Mouse (Mus musculus) embryo, embryonic 10.5 days (tissue): Measurements from ENCODE around the gene Usp15.
"Not testable (repeated sequence)": the region's sequence is repeated elsewhere in the genome, so short reads cannot be mapped to it uniquely, and the experiment has no call there.

Experiments
- DNase-seq: peaks from one replicate; pipeline ENCODE4 v3.0.0-alpha.2; 2015; ENCODE audit warnings: low spot score

The Usp15 gene

DNA sequence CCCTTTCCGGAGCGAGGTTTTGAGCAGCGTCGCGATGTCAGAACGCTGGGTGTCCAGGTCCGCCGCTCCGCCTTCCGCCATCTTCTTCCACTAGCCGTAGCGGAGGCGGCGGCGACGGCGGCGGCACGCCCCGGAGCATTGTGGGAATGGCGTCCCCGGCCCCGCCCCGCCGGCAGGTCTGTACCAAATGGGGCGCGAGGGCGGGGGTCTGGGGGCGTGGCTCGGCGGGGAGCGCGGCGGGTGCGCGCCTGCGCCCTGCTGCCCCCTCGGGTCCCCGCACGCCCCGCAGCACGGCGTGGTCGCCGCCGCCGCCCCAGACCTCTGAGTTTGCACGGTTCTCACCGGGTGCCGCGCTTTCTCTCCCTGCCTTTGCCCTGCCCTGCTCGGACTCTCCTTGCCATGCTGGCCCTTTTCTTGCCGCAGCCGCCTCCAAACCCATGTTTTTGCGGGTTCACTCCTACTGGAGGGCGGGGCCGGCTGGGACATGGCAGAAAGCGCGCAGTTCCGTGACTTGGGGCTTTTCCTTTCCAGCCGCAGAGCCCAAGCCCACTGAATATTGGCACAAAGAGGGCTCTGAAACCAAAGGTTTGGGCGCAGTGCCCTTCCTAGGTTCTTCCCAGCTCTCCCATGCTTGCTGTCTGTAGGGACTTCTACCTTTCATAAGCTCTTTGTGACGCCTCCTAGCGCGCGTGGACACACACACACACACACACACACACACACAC lies at the start of gene Usp15:
Usp15 (minus strand) TSS at position 161 of the 725 bp plus-strand sequence.
- peak; percentile 92 for DNase-seq

DNA sequence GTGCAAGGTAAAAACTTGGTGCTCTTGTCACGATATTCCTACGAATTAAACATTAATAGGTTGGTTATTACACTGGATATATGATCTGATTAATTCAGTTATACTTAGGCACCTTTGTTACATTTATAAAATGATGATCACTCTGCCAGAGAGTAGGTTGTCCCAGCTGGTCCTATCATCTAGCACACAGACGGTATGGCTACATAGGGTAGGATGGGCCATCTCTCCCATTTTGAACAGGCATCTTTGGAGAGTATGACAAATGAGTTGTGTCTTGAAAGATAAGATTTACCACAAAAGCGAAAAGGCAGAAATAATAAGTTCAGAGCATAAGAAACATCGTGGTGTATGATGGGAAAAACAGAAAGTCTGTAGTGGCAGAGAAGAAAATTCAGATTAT lies 32.6 kb upstream of the Usp15 start:
- DNase-seq, result no peak

DNA sequence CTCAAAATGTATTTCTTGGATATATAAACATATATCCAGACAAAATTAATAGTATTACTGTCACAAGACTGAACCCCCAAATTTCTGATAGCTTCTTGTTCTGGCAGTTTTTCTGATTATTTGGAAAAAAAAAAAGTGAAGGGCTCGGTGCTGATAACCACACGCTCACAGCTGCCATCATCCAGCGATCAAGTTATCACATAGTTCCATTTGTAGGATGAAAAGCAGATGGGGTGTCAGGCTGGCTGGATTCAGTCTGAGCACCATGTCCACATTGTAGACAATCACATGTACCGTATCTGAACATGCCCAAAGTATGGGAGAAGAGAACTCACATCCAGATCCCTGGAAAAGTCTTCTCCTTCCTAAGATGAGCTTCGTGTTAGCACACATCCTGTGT lies 26.0 kb upstream of the Usp15 start:
- DNase-seq, result no peak

DNA sequence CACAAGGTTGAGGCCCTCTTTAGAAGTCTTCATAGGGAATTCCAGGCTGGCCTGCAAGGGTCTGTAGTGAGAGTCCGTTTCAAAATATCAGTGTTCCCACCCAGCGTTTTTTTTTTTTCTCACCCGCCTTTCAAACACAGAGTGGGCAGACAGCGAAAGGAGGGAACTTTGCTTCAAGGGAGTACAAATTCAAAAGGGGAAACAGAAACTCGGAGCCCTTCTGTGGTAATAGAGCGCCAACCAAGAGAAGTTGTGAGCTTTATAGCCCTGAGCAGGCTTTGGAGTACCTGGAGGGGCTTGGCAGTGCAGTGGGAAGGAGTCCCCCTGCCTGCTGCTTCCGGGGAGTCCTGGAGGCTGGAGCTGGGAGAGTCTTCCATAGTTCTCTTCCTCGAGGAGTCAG lies 12.7 kb upstream of the Usp15 start:
- no peak for DNase-seq

DNA sequence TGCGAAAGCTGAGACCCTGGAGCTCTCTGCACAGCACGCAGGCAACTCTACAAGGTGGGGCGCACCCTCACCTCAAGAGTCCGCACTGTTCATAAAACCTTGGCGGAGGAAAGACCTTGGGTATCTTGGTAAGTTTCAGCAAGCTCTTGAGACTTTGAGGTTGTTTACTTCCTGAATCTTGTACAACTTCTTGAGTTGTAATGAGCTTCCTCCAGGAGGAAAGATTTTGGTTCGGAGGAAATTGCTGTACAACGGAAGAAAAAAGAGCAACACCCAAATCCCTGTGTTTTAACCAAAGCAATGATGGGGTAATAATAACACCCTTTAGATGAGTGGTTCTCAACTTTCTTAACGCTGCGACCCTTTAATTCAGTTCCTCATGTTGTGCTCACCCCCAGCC lies 11.5 kb upstream of the Usp15 start:
- no peak for DNase-seq

DNA sequence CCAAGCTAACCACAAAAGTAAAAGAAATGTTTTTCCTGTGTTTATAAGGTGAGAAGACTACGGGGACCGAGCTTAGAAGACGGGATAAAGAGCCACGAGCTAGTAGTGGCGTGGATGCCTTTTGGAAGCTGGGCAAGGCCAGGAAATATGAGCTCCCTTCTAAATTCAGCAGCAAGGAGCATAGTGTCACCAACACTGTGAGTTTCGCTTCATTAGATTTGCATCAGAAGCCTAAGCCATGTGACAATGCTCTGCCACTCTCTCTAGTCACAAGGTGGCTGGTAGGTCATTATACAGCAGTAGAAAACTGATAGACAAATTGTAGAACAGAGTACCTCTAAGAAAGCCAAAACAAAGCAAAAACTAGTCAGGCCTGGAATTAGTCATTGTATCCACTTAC lies 9.3 kb upstream of the Usp15 start:
- DNase-seq, result no peak

DNA sequence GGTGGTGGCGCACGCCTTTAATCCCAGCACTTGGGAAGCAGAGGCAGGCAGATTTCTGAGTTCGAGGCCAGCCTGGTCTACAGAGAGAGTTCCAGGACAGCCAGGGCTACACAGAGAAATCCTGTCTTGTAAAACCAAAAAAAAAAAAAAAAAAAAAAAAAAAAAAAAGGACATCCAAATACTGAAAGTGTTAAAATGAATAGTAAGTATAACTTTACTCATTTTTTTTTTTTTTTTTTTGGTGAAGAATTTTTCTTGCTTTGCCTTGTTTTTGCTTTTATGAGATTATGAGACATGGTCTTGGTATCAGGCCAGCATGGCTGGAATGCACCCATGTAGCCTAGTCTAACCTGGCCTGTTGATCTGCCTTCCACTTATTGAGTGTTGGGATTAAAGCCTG lies 8.6 kb upstream of the Usp15 start:
- DNase-seq, result not testable (repeated sequence)

DNA sequence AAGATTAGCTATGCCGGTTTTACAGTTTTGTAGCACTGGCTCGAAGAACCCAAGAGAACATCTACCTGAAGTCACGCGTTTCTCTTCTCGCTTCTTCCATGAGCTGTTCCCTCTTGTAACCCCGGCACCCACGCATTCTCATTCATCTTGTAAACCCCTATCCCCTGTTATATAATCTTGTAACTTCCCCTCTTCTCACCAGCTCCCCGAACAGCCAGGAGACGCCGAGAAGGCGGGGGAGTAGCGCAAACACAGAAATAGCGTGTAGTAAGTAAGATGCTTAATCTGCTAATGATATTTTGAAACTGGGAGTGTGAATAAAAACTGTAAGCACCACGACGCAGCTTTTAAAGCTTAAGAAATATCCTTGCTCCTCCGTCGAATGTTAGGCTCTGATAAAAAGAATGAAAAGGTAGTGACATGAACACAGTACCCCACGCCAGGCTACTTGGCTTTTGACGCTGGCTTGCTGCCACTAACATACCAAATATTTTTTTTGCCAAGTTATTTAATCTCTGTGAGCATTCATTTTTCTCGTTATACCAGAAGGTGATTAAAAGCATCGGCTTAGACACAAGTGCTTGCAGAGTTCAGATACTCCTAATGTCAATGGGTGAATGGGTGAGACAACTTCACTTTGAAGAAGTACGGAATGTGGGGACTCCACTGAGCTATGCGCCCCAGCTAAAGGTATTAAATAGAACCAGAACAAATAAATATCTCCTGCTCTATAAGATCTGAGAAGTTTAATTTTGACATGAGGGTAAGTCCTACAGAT lies 5.4 kb upstream of the Usp15 start:
- no peak for DNase-seq

DNA sequence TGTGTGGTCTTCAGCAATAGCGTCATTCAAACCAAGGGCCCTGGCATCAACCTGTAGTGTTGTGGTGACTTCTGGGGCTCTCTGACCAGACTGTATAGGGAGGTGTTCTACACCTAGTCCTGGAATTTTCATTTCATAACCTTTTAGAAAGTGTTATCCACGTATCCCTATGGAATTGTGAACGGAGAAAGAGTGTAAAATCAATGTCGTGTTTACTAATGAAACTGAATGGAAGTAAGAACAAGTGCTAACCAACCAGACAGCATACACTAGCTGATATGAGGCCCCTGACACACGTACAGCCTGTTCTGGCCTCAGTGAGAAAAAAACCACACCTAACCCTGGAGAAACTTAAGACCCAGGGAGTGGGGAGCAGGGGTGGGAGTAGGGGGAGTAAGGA lies 4.6 kb upstream of the Usp15 start:
- DNase-seq, result no peak

DNA sequence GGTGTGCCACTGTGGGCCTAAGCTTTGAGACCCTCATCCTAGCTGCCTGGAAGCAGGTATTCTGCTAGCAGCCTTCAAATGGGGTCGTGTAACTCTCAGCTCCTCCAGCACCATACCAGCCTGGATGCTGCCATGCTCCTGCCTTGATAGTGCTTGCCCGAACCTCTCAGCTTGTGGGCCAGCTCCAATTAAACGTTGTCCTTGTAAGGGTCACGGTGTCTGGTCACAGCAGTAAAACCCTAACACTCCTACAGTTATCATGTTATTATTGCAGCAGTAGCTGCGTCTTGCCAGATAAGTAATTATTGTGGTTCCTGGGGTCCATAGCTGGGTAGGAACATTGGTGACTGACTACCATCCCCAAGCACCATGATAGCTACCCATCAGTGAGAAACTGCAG lies 4.2 kb upstream of the Usp15 start:
- DNase-seq, result no peak

DNA sequence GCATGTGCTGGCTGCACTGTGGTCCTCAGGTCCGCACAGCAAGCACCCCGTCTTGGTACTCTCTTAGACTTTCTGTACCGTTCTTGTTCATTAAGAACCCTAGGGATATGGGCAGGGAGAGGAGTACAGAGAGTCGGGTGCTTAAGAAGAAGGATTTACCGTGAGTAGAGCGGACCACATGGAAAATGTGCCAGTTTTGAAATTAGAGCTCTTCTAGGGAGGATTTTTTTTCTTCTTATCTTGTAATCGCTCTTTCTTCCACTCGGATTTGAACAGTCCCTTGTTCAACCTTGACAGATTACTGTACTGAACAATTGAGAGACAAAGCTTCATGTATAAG lies 3.5 kb upstream of the Usp15 start:
- no peak for DNase-seq

DNA sequence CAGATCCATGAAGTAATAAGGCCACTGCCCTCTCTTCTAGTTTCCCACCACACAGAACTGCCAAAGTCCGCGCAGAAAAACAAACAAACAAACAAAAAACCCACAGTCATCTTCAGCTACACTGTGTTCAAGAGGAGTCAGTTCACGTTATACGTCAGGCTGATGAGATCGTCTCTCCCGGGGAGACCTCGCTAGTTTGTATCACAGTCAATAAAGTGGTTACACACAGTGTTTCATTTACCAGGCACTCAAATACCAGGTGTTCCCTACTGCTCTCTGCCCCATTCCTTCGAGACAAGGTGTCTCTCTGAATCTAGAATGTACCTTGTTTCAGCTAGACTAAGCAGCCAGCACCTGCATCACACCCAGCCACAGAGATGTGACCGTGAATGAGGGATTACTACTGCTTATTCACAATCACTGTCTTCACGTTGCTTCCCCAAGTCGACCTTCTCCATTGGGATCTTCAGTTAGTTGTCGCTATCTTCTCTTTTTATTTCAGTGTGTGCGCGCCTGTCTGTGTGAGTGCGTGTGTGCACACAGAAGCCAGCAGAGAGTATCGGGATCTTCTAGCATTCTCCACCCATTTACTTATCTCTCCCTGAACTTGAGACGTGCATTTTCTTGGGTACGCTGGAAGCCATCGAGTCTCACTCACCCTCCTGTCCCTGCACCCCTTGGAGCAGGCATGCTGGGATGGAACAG lies 3.0 kb upstream of the Usp15 start:
- DNase-seq, result no peak

DNA sequence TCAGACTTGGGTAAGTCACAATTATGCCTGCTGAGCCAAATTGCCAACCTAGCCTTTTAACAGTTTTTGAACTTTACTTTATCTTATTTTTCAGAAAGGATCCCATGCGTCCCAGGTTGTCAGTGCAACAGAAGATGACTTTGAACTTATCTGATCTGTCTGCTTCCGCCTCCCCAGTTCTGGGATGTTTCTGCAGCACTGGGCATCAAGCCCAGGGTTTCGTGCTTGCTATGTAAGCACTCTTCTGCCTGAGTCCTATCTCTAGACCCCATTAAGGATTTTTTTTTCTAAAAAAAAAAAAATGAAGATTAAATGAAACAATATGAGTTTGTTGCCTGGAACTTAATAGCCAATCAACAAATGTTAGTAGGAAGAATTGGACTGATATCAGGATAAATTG lies 2.3 kb upstream of the Usp15 start:
- DNase-seq, result no peak

DNA sequence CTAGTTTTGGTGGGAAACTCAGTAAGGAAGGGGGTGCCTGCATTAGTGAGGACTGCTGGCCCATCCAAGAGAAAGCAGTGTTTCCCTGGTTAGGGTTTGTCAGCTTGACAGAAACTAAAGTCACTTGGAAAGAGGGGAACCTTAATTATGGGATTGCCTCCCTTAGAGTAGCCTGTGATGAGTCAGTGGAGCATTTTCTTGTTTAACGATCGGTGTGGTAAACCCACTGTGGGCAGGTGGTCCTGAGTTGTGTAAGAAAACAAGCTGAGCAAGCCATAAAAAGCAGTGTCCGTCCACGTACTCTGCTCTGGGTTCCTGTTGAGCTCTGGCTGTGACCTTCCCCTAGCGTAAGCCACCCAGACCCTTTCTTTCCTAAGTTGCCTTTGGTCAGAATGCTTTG lies 1.4 kb upstream of the Usp15 start:
- no peak for DNase-seq

DNA sequence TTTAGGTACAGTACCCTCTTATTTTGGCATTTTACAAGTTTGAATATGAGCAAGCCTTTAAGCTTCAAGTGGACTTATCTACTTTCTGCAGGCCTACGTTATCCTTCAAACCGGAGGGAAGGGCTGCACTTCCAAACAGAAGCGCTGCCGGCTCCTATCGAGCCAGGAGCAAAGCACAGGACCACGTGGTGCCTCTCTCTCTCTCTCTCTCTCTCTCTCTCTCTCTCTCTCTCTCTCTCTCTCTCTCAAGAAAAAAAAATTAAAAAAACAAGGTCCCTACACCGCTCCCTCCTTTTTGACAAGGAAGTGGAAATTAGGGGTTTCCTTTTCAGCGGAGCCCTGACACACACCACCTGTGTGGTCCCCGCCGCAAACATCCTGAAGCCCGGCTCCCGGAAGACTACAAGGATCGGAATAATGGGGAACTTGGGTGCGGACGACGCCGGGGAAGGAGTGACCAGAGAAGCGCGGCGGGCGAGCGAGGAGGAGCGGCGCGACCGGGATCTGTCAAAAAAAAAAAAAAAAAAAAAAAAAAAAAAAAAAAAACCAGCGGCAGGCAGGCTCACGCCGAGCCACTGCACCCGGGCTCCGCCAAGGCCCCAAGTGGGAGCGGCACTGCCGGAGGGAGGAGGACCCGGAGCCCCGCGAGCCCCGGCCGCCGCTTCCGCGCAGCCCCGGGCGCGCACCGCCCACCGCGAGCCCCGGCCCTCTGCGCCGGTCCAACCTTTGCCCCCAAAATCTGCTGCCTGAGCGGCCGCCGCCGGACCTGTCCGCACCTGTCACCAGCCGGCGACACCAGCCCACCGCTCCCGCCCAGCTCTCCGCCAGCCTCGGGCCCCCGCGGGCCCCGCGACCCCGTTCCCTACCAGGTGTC lies 597 bp downstream of the Usp15 start:
- DNase-seq, result peak; percentile 75

DNA sequence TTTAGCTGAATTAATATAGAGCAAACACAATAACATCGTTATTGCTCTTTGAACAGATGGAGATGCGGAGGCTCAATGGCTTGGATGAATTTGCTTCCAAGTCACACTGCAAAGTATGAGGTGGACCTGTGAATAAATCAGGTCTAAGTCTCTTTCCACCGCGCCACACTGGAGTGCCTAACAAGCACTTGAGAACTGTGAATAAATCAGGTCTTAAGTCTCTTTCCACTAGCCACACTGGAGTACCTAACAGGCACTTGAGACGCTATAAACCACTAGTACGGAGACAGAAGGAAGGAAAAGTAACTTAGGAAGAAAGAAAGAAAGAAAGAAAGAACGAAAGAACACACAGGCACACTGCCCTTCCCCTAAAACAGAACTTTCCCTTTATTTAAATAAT lies 1.3 kb downstream of the Usp15 start:
- DNase-seq, result peak; percentile 53

DNA sequence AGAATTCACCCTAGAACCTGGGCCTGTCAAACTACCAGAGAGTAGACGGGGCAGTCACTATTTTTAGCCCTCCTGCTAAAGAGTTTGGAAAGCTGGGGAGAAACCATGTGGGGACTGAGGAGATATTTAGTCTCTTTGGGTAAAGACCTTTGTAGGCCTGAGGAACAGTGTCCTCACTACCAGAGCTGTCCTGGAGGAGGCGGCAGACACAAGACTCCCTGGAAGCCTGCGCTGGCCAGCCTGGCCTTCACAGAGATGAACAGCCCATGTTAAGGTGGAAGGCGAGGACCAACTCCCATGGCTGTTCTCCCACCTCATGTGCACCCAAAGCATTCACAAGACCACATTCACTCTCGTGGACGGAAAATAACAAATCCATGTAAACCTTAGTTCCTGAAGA lies 5.8 kb downstream of the Usp15 start:
- no peak for DNase-seq

DNA sequence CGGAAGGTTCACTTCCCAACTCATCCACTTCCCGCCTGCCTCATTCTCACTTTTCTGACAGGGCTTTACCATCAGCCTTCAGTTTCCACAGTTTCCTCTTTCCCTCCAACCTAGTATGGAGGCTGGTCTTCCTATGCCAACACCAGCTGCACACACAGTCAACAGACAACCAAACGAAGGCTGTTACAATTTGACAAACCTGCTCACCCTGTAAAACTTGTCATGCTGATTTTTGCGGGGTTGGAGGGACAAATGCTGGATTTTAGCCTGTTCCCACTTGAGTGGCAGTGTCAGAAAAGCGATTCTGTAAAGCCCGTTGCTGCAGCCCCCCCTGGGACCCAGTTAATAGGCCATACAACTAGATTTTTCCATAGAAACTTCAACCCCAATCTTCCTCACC lies 9.5 kb downstream of the Usp15 start:
- DNase-seq, result no peak

DNA sequence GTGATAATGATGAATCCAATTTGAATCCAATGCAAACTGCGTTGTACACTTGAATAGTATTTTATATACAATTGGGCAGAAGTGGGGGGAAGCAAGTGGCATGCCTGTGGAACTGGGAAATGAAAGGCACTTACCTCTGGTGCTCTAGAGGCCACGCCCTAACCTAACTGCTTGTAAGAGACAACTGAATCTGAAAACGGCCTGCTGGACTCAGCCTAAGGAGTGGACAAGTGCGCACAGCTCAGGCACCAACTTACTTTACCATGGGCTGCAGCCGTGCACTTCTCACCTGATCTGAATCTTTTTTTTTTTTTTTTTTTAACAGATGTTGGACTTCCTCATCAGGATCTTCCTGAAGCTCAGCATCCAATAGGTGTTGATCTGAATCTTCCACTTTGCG lies 10.9 kb downstream of the Usp15 start:
- no peak for DNase-seq

DNA sequence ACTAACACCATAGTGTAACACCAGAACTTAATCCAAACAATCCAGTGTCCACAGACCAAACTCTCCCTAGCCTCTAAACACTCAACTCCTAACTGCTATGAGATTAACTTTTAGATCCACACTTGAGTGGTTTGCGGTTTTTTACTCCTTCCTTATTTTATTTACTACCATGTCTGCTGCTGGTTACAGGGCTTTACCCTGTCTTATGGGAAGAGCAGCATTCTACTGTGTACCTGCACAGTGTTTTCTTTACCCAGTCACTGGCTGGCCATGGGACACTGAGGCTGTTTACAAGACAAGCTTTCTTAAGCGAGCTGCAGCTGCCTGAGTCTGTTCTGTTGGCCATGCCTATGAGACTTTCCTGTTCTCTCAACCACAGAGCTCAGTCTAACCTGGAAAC lies 13.1 kb downstream of the Usp15 start:
- no peak for DNase-seq

DNA sequence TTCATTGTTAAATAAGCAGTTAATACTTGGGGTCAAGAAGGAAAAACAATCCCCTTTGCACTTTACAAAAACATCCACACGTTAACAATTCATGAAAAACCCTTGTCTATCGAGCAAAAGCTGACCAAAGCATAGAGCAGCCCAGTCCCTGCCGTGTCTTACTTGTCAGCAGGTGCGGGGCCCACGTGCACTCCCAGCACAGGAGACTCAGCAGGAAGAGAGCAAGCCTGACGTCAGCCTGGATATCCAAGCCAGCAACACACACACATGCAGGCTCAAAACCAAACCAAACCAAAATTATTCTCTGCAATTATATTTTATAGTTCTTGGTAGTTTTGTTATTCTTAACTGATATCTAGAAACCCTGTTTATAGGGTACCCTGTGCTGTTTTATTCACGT lies 13.6 kb downstream of the Usp15 start:
- DNase-seq, result no peak

DNA sequence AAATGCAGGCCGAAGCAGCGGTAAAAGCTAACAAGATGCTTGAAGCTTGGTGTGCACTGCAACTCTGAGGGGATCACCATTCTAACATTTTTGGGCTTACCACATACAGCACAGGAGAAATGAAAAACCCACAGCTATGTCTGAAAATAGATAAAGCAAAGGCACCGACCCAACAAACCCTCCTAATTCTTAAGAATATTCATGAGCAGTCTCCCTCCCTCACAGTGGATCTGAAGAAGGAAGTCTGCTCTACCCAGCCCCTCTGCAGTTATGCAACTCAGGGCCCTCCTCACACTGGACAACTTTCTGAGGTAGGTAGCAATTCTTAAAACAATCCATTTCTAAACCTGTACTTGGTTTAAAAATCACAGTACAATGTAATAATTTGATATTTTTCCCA lies 14.4 kb downstream of the Usp15 start:
- no peak for DNase-seq
